Mouse (Mus musculus): ENCODE results near the gene Pitpna. TPM values are rescaled to one million over a fixed set of nuclear protein-coding genes. Genes with fewer than 3 reads are reported as not detected.
A peak's percentile ranks its signal among the peaks of the same experiment; 100 is the strongest.

Gene Pitpna
- polyA plus RNA-seq, 1 experiment from 2014 or later, result 74.4 TPM

- no peak overlapping the region for H3K4me3 ChIP-seq
- no peaks in the 10 kb centered on the region for H3K9me3 ChIP-seq
- no peak overlapping the region for H3K9ac ChIP-seq
- H3K27ac ChIP-seq, result no peak overlapping the region; the same call in 1 of the 2 replicates
- H3K4me2 ChIP-seq, result no peak overlapping the region
- H3K27me3 ChIP-seq, result no peaks in the 10 kb centered on the region
- 94% methylated on average over 2 of the region's 2 CpGs for WGBS
- no peaks in the 10 kb centered on the region for H3K4me1 ChIP-seq
- no peak for ATAC-seq (ENCODE audit: insufficient number of reproducible peaks, insufficient read depth, low FRiP score, low TSS enrichment, low read depth)
- H3K36me3 ChIP-seq, result peaks cover 78% of the 10 kb centered on the region
These were observed 34.9 kb downstream of the Pitpna start for GRCm38 (mm10) chr11:75622588-75623329.

GRCm38 (mm10) chr11:75624102-75624554, 36.2 kb downstream of the Pitpna start:
- H3K27ac ChIP-seq, result no peak overlapping the region

GRCm38 (mm10) chr11:75625820-75626219, 37.9 kb downstream of the Pitpna start:
- peaks cover 61% of the 10 kb centered on the region for H3K36me3 ChIP-seq
- H3K27me3 ChIP-seq, result no peaks in the 10 kb centered on the region
- no peak overlapping the region for H3K4me2 ChIP-seq
- H3K27ac ChIP-seq, result no peak overlapping the region
- no peak overlapping the region for H3K4me3 ChIP-seq
- ATAC-seq (ENCODE audit: insufficient number of reproducible peaks, insufficient read depth, low FRiP score, low TSS enrichment, low read depth), result no peak
- H3K4me1 ChIP-seq, result peaks cover 7% of the 10 kb centered on the region
- no peak overlapping the region for H3K9ac ChIP-seq
- WGBS, result 91% methylated on average over 4 of the region's 4 CpGs
- no peaks in the 10 kb centered on the region for H3K9me3 ChIP-seq

More at GRCm38 (mm10) chr11:75624102-75624554, 36.2 kb downstream of the Pitpna start:
- ATAC-seq (ENCODE audit: insufficient number of reproducible peaks, insufficient read depth, low FRiP score, low TSS enrichment, low read depth), result no peak
- Histone ChIP-seq H3K4me2 (no peak overlapping the region), H3K27me3 (no peaks in the 10 kb centered on the region), H3K9ac (no peak overlapping the region), H3K4me1 (no peaks in the 10 kb centered on the region), H3K9me3 (no peaks in the 10 kb centered on the region), H3K36me3 (peaks cover 77% of the 10 kb centered on the region), H3K4me3 (no peak overlapping the region)
- 80% methylated on average over 2 of the region's 2 CpGs for WGBS

GRCm38 (mm10) chr11:75630098-75630497, 42.2 kb downstream of the Pitpna start:
- no peak for ATAC-seq (ENCODE audit: insufficient number of reproducible peaks, insufficient read depth, low FRiP score, low TSS enrichment, low read depth)
- peaks cover 25% of the 10 kb centered on the region for H3K4me1 ChIP-seq
- 10% methylated on average over 5 of the region's 5 CpGs for WGBS
- H3K4me3 ChIP-seq, result peak overlapping the region; percentile 75
- H3K9ac ChIP-seq, result peak overlapping the region; percentile 81
- H3K36me3 ChIP-seq, result peaks cover 34% of the 10 kb centered on the region
- H3K27ac ChIP-seq, result peak overlapping the region; percentile 78
- peak overlapping the region; percentile 86 for H3K4me2 ChIP-seq
- no peaks in the 10 kb centered on the region for H3K27me3 ChIP-seq
- no peaks in the 10 kb centered on the region for H3K9me3 ChIP-seq

DNA sequence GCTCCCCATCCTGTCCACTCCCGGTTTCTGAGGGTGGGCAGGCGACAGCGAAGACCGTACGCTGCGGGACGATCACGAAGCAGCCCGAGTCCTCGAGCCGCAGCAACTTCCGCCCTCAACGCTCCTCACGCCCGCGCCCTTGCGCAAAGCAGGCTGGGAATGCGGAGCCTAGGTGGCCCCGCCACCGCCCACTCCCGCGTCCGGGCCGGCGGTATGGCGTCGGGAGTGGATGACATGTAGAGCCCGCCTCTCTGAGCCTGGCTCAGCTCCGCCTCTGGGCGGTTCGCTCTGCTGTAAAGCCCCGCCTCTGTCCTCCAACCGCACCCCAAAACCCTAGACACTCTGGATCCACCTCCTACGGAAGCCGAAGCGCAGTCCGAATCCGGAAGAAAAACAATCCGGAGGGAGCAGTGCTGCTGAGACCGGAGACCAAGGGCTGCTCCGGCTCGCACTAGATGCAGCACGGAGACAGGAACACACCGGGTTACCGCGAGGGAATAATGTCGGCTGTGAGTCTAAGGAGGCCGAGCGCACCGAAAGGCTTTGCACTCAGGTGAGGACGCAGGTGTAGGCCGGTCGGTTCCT, 42.8 kb downstream of the Pitpna start, which contains the start of gene Inpp5k:
Inpp5k (plus strand) TSS at position 344 of the 585 bp plus-strand sequence.
- Histone ChIP-seq H3K4me3 (peak within 1 kb of the TSS; percentile 75), H3K27me3 (no peaks in the 10 kb centered on the region), H3K36me3 (peaks cover 33% of the 10 kb centered on the region), H3K27ac (peak within 1 kb of the TSS; percentile 78), H3K4me1 (peaks cover 31% of the 10 kb centered on the region), H3K9me3 (no peaks in the 10 kb centered on the region), H3K9ac (peak within 1 kb of the TSS; percentile 81), H3K4me2 (peak within 1 kb of the TSS; percentile 86)
- peak; percentile 100 for ATAC-seq (ENCODE audit: insufficient number of reproducible peaks, insufficient read depth, low FRiP score, low TSS enrichment, low read depth)
- under 1% methylated on average over 53 of the region's 53 CpGs for WGBS

GRCm38 (mm10) chr11:75631561-75632225, 43.8 kb downstream of the Pitpna start:
- peaks cover 29% of the 10 kb centered on the region for H3K36me3 ChIP-seq
- WGBS, result 9% methylated on average over 13 of the region's 13 CpGs
- H3K27me3 ChIP-seq, result no peaks in the 10 kb centered on the region
- peaks cover 31% of the 10 kb centered on the region for H3K4me1 ChIP-seq
- no peak overlapping the region for H3K27ac ChIP-seq
- peak overlapping the region; percentile 81 for H3K9ac ChIP-seq
- H3K9me3 ChIP-seq, result no peaks in the 10 kb centered on the region
- peak overlapping the region; percentile 75 for H3K4me3 ChIP-seq
- H3K4me2 ChIP-seq, result peak overlapping the region; percentile 86
- no peak for ATAC-seq (ENCODE audit: insufficient number of reproducible peaks, insufficient read depth, low FRiP score, low TSS enrichment, low read depth)

GRCm38 (mm10) chr11:75632921-75633320, 45.0 kb downstream of the Pitpna start:
- no peak for ATAC-seq (ENCODE audit: insufficient number of reproducible peaks, insufficient read depth, low FRiP score, low TSS enrichment, low read depth)
- 93% methylated on average over 5 of the region's 5 CpGs for WGBS
- Histone ChIP-seq H3K4me1 (peaks cover 31% of the 10 kb centered on the region), H3K27ac (no peak overlapping the region), H3K36me3 (peaks cover 29% of the 10 kb centered on the region), H3K27me3 (no peaks in the 10 kb centered on the region), H3K9ac (peak overlapping the region; percentile 81; the same call in 1 of the 2 replicates), H3K4me2 (no peak overlapping the region), H3K9me3 (no peaks in the 10 kb centered on the region), H3K4me3 (no peak overlapping the region)

DNA sequence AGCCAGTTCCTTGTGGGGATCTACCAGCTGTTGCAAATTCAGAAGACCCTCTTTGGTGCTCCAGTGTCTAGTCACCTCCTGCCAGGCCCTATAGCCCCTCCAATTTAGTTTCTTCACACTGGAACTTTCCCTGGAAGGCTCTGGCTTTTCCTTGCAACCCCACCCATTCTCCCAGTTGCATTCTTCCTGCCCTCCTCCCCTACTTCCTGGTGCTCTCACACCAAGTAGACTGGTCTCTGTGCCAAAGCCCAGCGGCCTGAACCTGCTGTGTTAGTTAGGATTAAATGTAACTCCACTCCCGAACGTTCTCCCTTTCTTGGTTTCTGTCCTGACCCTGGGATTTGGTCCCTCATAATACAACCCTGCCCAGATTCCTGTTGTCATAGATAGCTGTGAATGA, 46.9 kb downstream of the Pitpna start:
- H3K36me3 ChIP-seq, result peaks cover 30% of the 10 kb centered on the region
- H3K4me3 ChIP-seq, result no peak overlapping the region
- H3K9ac ChIP-seq, result no peak overlapping the region
- ATAC-seq (ENCODE audit: insufficient number of reproducible peaks, insufficient read depth, low FRiP score, low TSS enrichment, low read depth), result no peak
- WGBS, result 76% methylated on average over 3 of the region's 3 CpGs
- no peaks in the 10 kb centered on the region for H3K9me3 ChIP-seq
- H3K4me2 ChIP-seq, result no peak overlapping the region
- no peaks in the 10 kb centered on the region for H3K27me3 ChIP-seq
- H3K27ac ChIP-seq, result no peak overlapping the region
- H3K4me1 ChIP-seq, result peaks cover 28% of the 10 kb centered on the region

GRCm38 (mm10) chr11:75635315-75635714, 47.4 kb downstream of the Pitpna start:
- Histone ChIP-seq H3K9me3 (no peaks in the 10 kb centered on the region), H3K4me3 (no peak overlapping the region), H3K27me3 (no peaks in the 10 kb centered on the region), H3K4me1 (peaks cover 24% of the 10 kb centered on the region), H3K9ac (no peak overlapping the region), H3K36me3 (peaks cover 30% of the 10 kb centered on the region), H3K4me2 (no peak overlapping the region), H3K27ac (no peak overlapping the region)
- no peak for ATAC-seq (ENCODE audit: insufficient number of reproducible peaks, insufficient read depth, low FRiP score, low TSS enrichment, low read depth)
- 54% methylated on average over 11 of the region's 11 CpGs for WGBS

DNA sequence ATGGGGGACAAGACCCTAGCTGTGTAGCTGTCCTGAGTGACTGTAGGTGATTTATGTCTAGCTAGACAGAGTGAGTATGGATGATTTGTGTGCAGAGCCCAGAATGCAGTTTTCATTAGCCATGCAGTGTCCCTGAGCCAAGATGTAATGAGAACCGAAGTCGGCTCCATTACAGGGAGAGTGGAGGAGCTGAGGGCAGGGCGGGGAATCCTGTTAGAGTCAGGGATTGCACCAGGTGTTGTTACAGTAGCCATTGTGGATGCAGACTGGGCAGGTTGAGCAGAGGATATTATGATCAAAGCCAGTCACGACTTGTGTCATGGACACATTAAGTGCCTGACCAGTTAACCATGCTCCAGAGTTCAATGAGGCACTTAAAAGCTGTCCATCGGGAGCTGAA, 55.4 kb downstream of the Pitpna start:
- H3K9ac ChIP-seq, result no peak overlapping the region
- WGBS, result 71% methylated on average over 5 of the region's 5 CpGs
- H3K27ac ChIP-seq, result no peak overlapping the region
- H3K9me3 ChIP-seq, result no peaks in the 10 kb centered on the region
- no peak overlapping the region for H3K4me2 ChIP-seq
- H3K27me3 ChIP-seq, result no peaks in the 10 kb centered on the region
- no peak for ATAC-seq (ENCODE audit: insufficient number of reproducible peaks, insufficient read depth, low FRiP score, low TSS enrichment, low read depth)
- H3K4me3 ChIP-seq, result no peak overlapping the region
- peaks cover 16% of the 10 kb centered on the region for H3K36me3 ChIP-seq
- H3K4me1 ChIP-seq, result peaks cover 5% of the 10 kb centered on the region; the same call in 1 of the 2 replicates

DNA sequence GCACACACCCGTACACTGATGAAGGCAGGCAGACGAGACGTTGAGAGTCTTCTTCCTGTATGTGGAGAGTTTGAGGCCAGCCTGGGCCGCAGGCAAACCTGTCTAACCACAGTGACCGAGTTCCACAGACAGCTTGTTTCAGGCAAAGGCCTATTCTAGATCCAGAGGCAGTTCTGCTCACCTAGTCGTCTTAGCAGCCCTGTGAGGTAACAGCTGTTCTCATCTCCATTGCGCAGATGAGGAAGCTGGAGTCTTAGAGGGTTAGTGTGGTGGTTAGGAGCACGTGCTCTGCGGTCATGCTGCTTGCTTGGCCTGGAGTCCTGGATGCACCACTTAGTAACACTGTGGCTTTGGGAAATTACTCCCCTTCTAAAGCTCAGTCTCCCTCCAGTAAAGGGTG, 56.8 kb downstream of the Pitpna start:
- no peak overlapping the region for H3K27ac ChIP-seq
- 80% methylated on average over 9 of the region's 9 CpGs for WGBS
- no peak for ATAC-seq (ENCODE audit: insufficient number of reproducible peaks, insufficient read depth, low FRiP score, low TSS enrichment, low read depth)
- H3K4me3 ChIP-seq, result no peak overlapping the region
- peaks cover 5% of the 10 kb centered on the region; the same call in 1 of the 2 replicates for H3K4me1 ChIP-seq
- no peaks in the 10 kb centered on the region for H3K27me3 ChIP-seq
- H3K36me3 ChIP-seq, result peaks cover 12% of the 10 kb centered on the region
- H3K9me3 ChIP-seq, result no peaks in the 10 kb centered on the region
- no peak overlapping the region for H3K4me2 ChIP-seq
- H3K9ac ChIP-seq, result no peak overlapping the region

Measured in embryonic facial prominence, embryonic 13.5 days (tissue).